Mouse (Mus musculus) cerebellum, adult 2 months (tissue): ENCODE measurements at regions not wholly inside any gene's neighbourhood (a gene's known extent, or its start where the extent isn't known, plus 50 kb on each side); places are given as distances from the start of the nearest gene placed in this dataset.

Source experiments
- DNase-seq, 2 experiments: peaks; one replicate each; pipeline ENCODE4 v3.0.0; 2021
- H3K27ac ChIP-seq: fragments of 200-500 bp; 2 replicates; pipeline ENCODE4 v1.5.1; 2012; ENCODE audit warnings: low read length, control low read depth, inconsistent platforms; ENCODE audit not compliant: insufficient read depth
- H3K27me3 ChIP-seq: fragments of 200-500 bp; 2 replicates; pipeline ENCODE4 v1.6.1; 2012; ENCODE audit warnings: inconsistent platforms, mild to moderate bottlenecking, low read length, moderate library complexity; ENCODE audit not compliant: control insufficient read depth, insufficient read depth
- H3K4me1 ChIP-seq: fragments of 200-500 bp; 2 replicates; pipeline ENCODE4 v1.6.1; 2011; ENCODE audit warnings: low read length; ENCODE audit not compliant: control insufficient read depth, insufficient read depth
- H3K4me3 ChIP-seq: fragments of 200-500 bp; replicated peaks from 2 replicates; pipeline ENCODE3; 2011; ENCODE audit warnings: mild to moderate bottlenecking, low read depth, low read length, control low read depth; ENCODE audit not compliant: insufficient read depth
- CTCF ChIP-seq: fragments of 200-500 bp; IDR thresholded peaks from 2 replicates; pipeline ENCODE4 v1.5.1; 2011; ENCODE audit warnings: low read depth, mild to moderate bottlenecking, control low read depth, low read length, moderate library complexity, borderline replicate concordance; ENCODE audit not compliant: insufficient read depth
- POLR2A ChIP-seq: fragments of 200-500 bp; IDR thresholded peaks from 2 replicates; pipeline ENCODE4 v1.6.1; 2011; ENCODE audit warnings: low read length, control low read depth, borderline replicate concordance; ENCODE audit not compliant: insufficient read depth
- WGBS: fragments of 180-500 bp; shearing (Covaris S2); methylation state at CpG from one replicate; pipeline ENCODE4 v1.1.7; 2018; 5-methylcytosine and 5-hydroxymethylcytosine counted together

DNA sequence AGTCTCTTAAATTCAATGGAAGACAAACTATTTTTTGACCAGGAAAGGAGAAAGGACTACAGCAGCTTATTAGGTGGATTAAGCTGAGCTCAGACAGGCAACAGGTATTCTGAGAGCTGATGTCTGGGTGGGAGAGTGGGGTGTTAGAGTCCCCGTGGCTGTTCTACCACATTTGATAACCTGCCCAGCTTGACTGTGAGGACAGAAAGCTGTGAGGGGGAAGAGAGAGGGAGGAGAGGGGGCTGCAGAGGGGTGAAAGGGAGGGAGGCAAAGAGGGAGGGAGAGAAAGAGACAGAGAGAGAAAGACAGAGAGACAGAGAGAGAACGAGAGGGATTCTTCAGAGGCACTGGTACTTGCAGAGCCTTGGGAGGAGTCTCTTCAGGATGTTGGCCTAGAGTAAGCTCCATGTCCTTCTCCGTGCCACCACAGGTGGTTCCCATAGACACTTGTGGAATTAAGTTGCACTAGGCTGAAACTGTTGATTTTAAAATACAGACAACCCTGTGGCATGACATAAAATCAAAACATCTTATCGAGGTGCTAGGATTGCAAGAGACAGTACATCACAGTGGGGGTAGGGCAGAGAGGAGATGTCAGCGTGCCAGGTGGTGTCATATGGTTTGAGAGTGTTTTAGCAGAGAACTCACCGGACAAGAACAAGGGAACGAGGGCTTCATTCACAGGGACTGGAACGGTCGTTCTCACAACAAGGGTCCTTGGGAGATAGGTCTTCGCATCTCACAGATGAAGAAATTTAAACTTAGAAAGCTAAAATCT lies 243.3 kb downstream of the Ccdc91 start:
- Histone ChIP-seq H3K27me3 (no peaks in the 10 kb centered on the region), H3K4me1 (peaks cover 26% of the 10 kb centered on the region), H3K27ac (no peak overlapping the region), H3K4me3 (no peak overlapping the region)
- WGBS: 23% methylated on average over 10 of the region's 10 CpGs
- TF ChIP-seq POLR2A (no peak), CTCF (no peak)
- DNase-seq: peak; percentile 49 to 64

- Histone ChIP-seq H3K27me3 (no peaks in the 10 kb centered on the region), H3K27ac (no peak overlapping the region), H3K4me3 (no peak overlapping the region), H3K4me1 (peaks cover 26% of the 10 kb centered on the region)
- DNase-seq: no peak
- WGBS: 85% methylated on average over 8 of the region's 8 CpGs
- TF ChIP-seq CTCF (no peak), POLR2A (no peak)
Observed at GRCm38 (mm10) chr6:147719539-147719938, 243.9 kb downstream of the Ccdc91 start.

- Histone ChIP-seq H3K27me3 (no peaks in the 10 kb centered on the region), H3K27ac (no peak overlapping the region), H3K4me3 (no peak overlapping the region), H3K4me1 (peaks cover 20% of the 10 kb centered on the region)
- TF ChIP-seq POLR2A (no peak), CTCF (no peak)
- DNase-seq: peak; percentile 47 to 74
- 15% methylated on average over 5 of the region's 5 CpGs for WGBS
Observed at GRCm38 (mm10) chr6:147723336-147723735, 247.7 kb downstream of the Ccdc91 start.

- H3K27ac ChIP-seq: no peak overlapping the region
- WGBS: 92% methylated on average over 4 of the region's 4 CpGs
- H3K4me3 ChIP-seq: no peak overlapping the region
- TF ChIP-seq CTCF (no peak), POLR2A (no peak)
- DNase-seq: no peak
- peaks cover 9% of the 10 kb centered on the region; the same call in 1 of the 2 replicates for H3K4me1 ChIP-seq
- no peaks in the 10 kb centered on the region for H3K27me3 ChIP-seq
Observed at GRCm38 (mm10) chr6:147726987-147727386, 251.4 kb downstream of the Ccdc91 start.

- TF ChIP-seq CTCF (no peak), POLR2A (no peak)
- peaks cover 5% of the 10 kb centered on the region; the same call in 1 of the 2 replicates for H3K4me1 ChIP-seq
- H3K27me3 ChIP-seq: no peaks in the 10 kb centered on the region
- H3K27ac ChIP-seq: no peak overlapping the region
- WGBS: 81% methylated on average over 6 of the region's 6 CpGs
- no peak overlapping the region for H3K4me3 ChIP-seq
- no peak for DNase-seq
Observed at GRCm38 (mm10) chr6:147727644-147728533, 252.3 kb downstream of the Ccdc91 start.

DNA sequence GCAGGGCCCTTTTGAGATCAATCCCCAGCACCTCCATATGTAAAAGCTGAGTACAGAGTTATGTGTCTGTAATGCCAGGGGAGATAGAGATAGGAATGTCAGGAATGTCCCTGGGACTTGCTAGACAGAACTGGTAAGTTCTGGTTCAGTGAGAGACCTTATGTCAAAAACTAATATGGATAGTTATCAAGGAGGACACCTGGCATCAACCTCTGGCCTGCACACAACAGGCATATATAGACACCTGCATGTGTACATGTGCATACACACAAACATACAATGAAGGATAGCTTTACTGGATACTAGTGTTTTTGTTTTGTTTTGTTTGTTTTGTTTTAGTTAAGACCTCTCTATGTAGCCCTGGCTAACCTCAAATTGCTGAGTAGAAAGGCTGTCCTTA lies 254.1 kb downstream of the Ccdc91 start:
- H3K4me3 ChIP-seq: no peak overlapping the region
- no peak for DNase-seq
- no peak overlapping the region for H3K27ac ChIP-seq
- TF ChIP-seq POLR2A: no peak
- no peaks in the 10 kb centered on the region for H3K4me1 ChIP-seq
- no peaks in the 10 kb centered on the region for H3K27me3 ChIP-seq

DNA sequence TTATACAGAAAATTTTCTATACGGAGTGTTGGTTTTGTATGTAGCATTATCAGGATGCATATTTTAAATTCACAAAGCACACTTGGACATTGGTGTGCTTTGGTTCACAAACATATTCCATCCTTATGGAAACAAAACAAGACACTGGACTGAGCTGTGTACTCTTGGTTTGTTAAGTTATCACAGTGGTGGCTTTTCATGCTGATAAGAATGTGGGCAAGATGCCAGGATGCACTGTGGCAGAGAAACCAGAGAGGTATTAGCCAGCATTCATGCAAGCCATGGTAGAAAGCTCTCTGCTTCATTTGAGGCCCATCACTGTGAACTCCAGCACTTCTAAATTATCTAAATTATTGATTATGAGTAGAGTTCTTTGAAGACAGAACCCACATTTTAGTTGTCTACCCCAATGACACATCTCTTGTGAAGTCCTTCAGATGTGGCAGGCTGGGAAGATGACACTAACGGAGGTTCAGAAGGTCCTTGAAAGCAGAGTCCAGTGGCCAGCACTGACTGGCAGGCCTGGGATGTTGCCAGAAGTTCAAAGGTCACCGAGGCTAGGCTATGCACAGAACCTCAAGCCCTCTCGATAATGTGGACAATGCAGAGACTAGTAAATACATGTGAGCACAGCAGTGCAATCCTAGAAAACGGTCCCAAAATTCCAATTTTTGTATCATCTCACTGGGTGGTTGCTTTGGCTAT lies 263.1 kb downstream of the Ccdc91 start:
- no peak for DNase-seq
- H3K4me1 ChIP-seq: no peaks in the 10 kb centered on the region
- WGBS: 83% methylated on average over 5 of the region's 5 CpGs
- H3K27ac ChIP-seq: no peak overlapping the region
- TF ChIP-seq POLR2A (no peak), CTCF (no peak)
- H3K27me3 ChIP-seq: no peaks in the 10 kb centered on the region
- H3K4me3 ChIP-seq: no peak overlapping the region
